Mouse (Mus musculus): ENCODE measurements around the gene Ppp1r10. TPM values are rescaled to one million over a fixed set of nuclear protein-coding genes. Genes with fewer than 3 reads are reported as not detected.

Gene Ppp1r10
- total RNA-seq, 2 experiments from 2014 or later, result 15.6 to 34.8 TPM

- H3K27ac ChIP-seq, result peak overlapping the region; percentile 85
- intact Hi-C loops (cut with DNase I), result loop anchor here (10.0 kb wide), 1 partner anchor 235 kb away; the partner anchor contains the start of gene Gtf2h4
- DNase-seq, result no peak
- TF ChIP-seq CTCF (IDR thresholded peaks at IDR 0.05), result no peak
- peak overlapping the region; percentile 86 for H3K4me3 ChIP-seq
Observed at GRCm38 (mm10) chr17:35909186-35909918, 6.9 kb upstream of the Ppp1r10 start.

DNA sequence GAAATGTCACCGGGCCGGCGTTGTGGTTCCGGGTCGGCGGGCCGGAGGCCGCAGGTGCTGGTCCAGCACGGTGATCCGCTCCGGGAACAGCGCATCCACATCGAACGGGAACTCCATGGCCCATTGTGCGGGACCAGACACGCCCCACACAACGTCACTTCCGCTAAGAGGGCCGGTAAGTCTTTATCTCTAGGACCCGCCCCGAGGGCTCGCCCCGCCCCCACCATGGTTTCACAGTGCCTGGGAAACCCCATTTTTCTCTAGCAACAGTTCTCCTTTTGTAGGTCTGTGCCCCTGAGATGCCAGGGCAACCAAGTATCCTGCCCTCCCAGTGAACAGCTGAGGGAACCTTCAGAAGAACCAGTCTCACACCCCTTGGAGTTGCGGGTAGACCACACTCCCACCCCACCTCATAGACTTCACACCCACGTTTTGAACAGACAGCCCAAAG lies 6.3 kb upstream of the Ppp1r10 start, which contains the start of gene Atat1:
TSS of gene Atat1 (minus strand) at position 157 of the 451 bp plus-strand sequence.
- DNase-seq, result peak; percentile 95
- no peak for TF ChIP-seq CTCF (IDR thresholded peaks at IDR 0.05)
- Histone ChIP-seq H3K4me3 (peak within 1 kb of the TSS; percentile 86), H3K27ac (peak within 1 kb of the TSS; percentile 85)
- intact Hi-C loops (cut with DNase I), result loop anchor here (10.0 kb wide), 1 partner anchor 235 kb away; the partner anchor contains the start of gene Gtf2h4

GRCm38 (mm10) chr17:35914975-35915374 lies 1.3 kb upstream of the Ppp1r10 start:
- no peak for TF ChIP-seq CTCF (IDR thresholded peaks at IDR 0.05)
- peak overlapping the region; percentile 77 for H3K4me3 ChIP-seq
- intact Hi-C loops (cut with DNase I), result no loop called here
- DNase-seq, result no peak
- no peak overlapping the region for H3K27ac ChIP-seq

DNA sequence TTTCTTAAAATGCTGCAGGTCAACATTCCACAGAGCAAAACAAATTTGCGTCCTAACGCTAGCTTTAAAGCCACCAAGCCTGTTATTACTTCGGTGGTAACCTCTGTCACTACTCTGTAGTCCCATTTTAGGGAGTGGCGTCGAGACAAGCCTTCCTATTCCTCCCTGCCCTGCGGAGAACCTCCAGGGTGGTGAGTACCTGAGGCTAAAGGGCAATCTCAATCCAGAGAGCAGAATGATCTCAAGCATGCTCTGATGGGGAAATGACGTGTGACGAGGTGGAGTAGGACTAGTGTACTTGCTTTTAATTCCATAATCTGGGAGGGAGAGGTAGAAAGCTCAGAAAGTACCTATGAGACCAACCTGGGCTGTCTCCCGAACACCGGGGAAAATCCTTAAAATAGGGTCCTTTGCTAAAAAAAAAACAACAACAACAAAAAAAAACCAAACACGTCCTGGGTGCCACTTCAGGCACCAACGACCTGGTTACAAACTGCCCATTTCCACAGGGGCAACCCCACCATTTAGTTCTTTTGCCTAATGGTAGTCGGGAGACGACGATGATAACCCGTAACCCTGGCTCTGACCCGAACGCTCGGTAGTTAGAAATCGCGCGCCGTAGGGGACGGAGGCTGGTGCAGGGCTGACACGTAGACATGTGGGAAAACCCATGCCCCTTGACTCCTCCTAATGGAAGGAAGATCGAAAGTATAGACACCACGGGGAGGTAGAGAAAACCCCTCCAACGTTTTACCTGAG lies 517 bp upstream of the Ppp1r10 start:
- no peak for DNase-seq
- TF ChIP-seq CTCF (IDR thresholded peaks at IDR 0.05), result no peak
- intact Hi-C loops (cut with DNase I), result loop anchor here (2.0 kb wide), 1 partner anchor 79 kb away; no protein-coding TSS in a partner anchor
- H3K4me3 ChIP-seq, result peak overlapping the region; percentile 77
- peak overlapping the region; percentile 98 for H3K27ac ChIP-seq

DNA sequence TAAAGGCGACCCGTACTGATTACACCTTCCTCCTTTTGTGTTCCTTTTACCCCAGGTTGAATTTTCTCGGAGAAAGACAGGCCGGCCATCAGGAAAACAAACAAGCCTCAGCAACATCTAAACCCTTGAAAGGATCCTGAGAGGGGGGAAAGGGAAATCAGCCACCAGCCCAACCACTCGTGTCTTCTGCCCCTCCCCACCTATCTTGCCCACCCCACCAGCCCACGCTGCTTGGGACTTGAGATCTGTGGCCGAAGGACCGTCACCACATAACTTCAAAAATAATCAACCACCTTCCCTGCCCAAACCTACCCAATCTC lies 869 bp downstream of the Ppp1r10 start:
- Histone ChIP-seq H3K4me3 (peak overlapping the region; percentile 90), H3K27ac (peak overlapping the region; percentile 94)
- DNase-seq, result peak; percentile 57
- no peak for TF ChIP-seq CTCF (IDR thresholded peaks at IDR 0.05)
- intact Hi-C loops (cut with DNase I), result loop anchor here (2.0 kb wide), 1 partner anchor 80 kb away; no protein-coding TSS in a partner anchor

GRCm38 (mm10) chr17:35917463-35918251 lies 1.4 kb downstream of the Ppp1r10 start:
- peak overlapping the region; percentile 90 for H3K4me3 ChIP-seq
- intact Hi-C loops (cut with DNase I), result loop anchor here (2.0 kb wide), 1 partner anchor 81 kb away; no protein-coding TSS in a partner anchor
- DNase-seq, result peak; percentile 48
- TF ChIP-seq CTCF (IDR thresholded peaks at IDR 0.05), result no peak
- peak overlapping the region; percentile 94 for H3K27ac ChIP-seq

DNA sequence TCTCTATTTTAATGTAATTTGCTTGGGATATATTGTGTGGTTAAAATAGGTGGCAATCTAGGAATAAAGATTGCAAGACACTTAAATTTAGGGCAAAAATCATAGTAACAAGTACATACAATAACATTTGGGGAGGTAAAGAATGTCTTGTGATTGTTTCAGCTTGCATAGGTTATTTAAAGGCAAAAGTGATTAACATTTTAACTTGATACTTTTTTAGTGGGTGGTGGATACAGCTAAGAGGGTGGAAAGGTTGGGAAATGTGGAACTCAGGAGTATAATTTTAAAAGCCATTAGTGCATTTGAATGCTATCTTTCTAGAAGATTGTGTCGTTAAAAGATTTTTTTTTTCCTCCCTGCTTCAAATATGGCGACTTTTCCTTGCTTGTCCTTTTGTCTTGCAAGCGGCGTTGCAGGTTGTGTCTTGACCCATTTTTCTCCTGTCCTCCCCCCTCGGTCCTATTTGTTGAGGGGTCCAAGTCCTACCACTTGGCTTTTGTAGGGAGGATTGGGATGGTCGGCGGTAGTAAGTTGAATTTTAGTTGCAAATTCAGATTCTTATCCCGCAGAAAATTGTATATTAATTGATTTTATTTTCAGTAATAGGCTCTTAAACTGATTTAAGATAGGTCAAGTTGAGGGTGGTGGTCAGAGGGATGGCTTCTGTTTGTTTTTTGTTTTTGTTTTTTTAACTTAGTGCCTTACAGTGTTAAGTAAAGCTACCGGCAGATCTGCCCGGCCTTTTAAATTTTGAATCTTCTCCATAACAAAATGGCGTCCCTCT lies 2.2 kb downstream of the Ppp1r10 start:
- peak overlapping the region; percentile 90 for H3K4me3 ChIP-seq
- DNase-seq, result peak; percentile 52
- peak overlapping the region; percentile 94 for H3K27ac ChIP-seq
- intact Hi-C loops (cut with DNase I), result no loop called here
- no peak for TF ChIP-seq CTCF (IDR thresholded peaks at IDR 0.05)

GRCm38 (mm10) chr17:35919060-35919715 lies 3.0 kb downstream of the Ppp1r10 start:
- intact Hi-C loops (cut with DNase I), result no loop called here
- DNase-seq, result peak; percentile 96
- Histone ChIP-seq H3K4me3 (peak overlapping the region; percentile 90), H3K27ac (peak overlapping the region; percentile 94)
- TF ChIP-seq CTCF (IDR thresholded peaks at IDR 0.05), result no peak

DNA sequence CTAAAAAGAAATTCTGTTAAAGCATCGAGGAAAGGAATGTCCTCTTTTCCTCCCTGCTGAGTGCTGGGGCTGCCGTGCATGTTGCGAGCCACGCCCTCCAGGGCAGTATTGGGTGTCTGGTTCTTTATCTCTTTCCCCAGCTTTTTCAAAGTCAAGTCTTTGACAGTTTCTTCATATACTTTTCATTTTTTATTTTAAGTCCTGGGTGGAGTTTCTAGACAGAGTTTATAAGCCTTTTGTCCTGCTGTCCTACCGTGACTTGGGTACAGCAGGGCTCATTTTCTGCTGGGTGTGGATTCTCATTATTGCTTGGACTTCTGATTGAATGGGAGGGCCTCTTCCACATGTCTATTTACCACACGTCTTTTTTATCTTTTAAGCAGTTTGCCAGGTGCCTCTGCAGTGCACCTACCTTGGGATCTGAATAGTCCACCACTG lies 3.6 kb downstream of the Ppp1r10 start:
- TF ChIP-seq CTCF (IDR thresholded peaks at IDR 0.05), result no peak
- Histone ChIP-seq H3K4me3 (peak overlapping the region; percentile 90), H3K27ac (peak overlapping the region; percentile 94)
- intact Hi-C loops (cut with DNase I), result no loop called here
- no peak for DNase-seq

- DNase-seq, result no peak
- intact Hi-C loops (cut with DNase I), result no loop called here
- peak overlapping the region; percentile 94 for H3K27ac ChIP-seq
- no peak for TF ChIP-seq CTCF (IDR thresholded peaks at IDR 0.05)
- H3K4me3 ChIP-seq, result peak overlapping the region; percentile 90
Observed at GRCm38 (mm10) chr17:35920384-35920783, 4.2 kb downstream of the Ppp1r10 start.
